Mouse (Mus musculus) c-Kit-positive CD71-negative TER-119-negative erythroid progenitor cells, embryonic 14.5 days (primary cell): Measurements from ENCODE around the gene Ostf1.

ENCODE experiments used
- DNase-seq: peaks from one replicate; pipeline ENCODE4 v3.0.0-alpha.2; 2013; ENCODE audit warnings: low read depth

Gene Ostf1

DNA sequence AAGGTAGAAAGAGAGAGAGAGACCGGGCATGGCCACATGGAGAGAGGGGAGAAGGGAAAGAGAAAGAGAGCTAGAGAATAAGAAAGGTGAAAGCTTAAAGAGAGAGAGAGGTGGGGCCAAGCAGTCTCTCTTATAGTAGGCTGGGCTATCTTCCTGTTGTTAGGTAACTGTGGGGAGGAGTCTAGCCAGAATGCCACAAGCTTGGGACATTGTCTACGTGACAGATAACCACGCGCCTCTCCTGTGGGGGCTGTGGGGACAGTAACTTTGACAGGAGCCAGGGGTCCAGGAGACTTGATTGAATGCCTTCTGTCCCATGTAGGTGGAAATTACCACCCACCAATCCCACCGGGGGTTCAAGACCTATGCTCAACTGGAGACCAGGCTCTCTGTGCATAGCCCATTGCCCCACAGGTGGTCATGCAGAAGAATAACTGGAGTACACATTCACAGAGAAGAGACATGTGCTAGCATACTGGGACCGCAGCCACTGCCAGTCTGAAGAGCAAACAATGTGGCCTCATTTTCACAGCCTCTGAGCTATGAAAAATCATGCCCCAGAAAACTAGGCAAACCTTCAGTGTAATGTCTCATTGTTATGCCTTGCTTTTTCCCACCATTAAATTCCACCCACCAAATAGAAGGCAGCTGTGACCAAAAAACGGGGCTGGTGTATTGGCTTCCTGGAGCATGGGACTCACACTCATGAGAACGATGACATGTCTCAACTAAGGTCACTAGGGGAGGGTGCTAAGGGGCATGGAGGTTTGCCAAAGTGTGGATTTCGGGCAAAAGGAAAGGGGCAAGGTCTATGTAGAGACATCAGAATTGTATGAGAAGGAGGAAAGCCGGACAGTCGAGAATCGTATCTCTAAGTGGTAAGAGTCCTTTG is 63.4 kb downstream of the Ostf1 start:
- DNase-seq = no peak

DNA sequence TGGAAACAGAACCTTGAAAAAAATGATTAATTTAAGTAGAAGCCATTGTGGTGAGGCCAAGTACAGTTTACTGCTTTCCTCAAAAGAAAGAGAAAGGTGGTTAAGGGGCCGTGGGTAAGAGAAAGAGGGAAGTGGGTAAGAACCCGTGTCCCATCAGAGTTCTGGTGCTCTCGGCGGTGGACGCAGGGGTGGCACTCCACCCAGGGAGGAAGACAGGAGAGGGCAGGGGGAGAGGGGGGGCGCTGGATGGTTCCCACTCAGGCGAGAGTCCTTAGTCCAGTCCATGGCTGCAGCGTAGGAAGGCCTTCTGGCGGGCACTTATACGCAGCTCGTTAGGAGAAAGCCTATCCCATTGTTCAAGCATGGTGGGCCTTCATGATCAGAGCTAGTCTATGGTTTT is 64.1 kb downstream of the Ostf1 start:
- DNase-seq = no peak

DNA sequence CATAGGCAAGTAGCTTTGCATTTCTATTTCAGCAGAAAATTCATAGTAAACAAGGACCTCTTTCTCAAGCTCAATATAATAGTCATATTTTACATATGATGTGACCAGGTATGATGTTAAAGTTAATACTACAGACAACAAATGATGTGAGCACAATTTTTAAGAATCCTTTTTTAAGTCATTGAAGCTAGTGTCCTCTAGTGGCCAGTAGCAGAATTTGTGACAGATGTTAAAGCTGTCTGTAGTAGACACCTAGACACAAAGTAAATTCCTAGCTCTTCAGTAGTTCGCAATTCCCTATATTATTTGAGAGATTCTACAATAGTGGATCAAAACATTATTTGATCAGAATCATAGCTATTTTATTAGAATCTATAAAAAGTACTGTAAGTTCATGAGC is 73.9 kb downstream of the Ostf1 start:
- DNase-seq = no peak

DNA sequence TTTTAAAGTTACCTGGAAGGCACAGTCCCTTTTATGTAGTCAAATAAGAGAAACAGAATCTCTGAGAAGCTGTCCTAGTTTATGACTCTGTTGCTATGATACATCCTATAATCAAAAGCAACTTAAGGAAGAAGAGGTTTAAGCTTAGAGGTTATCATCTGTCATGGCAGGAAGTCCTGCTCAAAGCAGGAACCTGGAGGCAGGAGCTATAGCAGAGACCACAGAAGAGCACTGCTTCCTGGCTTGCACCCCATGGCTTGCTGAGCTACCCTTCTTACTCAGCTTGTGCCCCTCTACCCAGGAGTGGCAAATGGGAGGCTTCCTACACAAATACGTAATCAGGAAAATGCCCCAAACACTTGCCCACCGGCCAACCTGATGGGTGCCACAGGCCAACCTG is 76.0 kb downstream of the Ostf1 start:
- no peak for DNase-seq

DNA sequence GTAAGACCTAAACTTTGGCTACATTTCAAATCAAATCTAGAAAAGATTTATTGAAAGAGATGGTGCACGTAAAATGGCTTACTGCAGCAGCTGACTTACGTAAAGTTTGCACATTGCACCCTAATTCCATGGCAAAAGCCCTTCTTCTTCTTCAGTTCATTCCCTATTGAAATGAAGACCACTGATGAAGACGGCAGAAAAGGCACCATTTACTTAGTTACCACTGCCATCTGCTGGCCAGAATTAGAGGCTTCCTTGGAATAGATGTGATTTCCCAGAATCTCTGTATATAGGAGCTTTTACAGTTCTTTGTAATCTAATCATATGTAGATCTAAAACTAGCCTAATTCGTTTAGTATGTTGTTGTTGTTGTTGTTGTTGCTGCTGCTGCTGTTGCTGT is 83.0 kb downstream of the Ostf1 start:
- peak; percentile 37 for DNase-seq
